Mouse (Mus musculus): Measurements from ENCODE around the gene Clstn1. TPM values are rescaled to one million over a fixed set of nuclear protein-coding genes. Genes with fewer than 3 reads are reported as not detected.

Gene Clstn1
- polyA plus RNA-seq (2012; rRNA removed) (56.5 and 58.2 TPM in 2 replicates), polyA plus RNA-seq (2014; fragmentation: Nextera tagmentation; extraction: Ambion mirVana) (51.2 and 61.1 TPM in 2 replicates)

GRCm38 (mm10) chr4:149586044-149586782 lies at the start of gene Clstn1:
TSS of gene Clstn1 (plus strand) at chr4:149586468.
- peak within 1 kb of the TSS; percentile 89 for H3K4me3 ChIP-seq (replicated peaks; ENCODE audit: low read length)
- H3K36me3 ChIP-seq (ENCODE audit: control insufficient read depth, insufficient read depth, low read length) = no peaks in the 10 kb centered on the region
- no peaks in the 10 kb centered on the region; the same call in 1 of the 2 replicates for H3K4me1 ChIP-seq (ENCODE audit: control insufficient read depth, insufficient read depth, low read length)
- no peak for TF ChIP-seq POLR2A (IDR thresholded peaks at IDR 0.05; ENCODE audit: borderline replicate concordance, extremely low read depth, insufficient read depth, insufficient read length)
- no peaks in the 10 kb centered on the region for H3K9me3 ChIP-seq (ENCODE audit: control insufficient read depth, low read length)
- WGBS = under 1% methylated on average over 48 of the region's 103 CpGs
- peak within 1 kb of the TSS; percentile 98 for H3K4me2 ChIP-seq (replicated peaks; ENCODE audit: low read depth, low read length, severe bottlenecking)
- peak within 1 kb of the TSS; percentile 33; the same call in 1 of the 2 replicates for H3K27ac ChIP-seq (replicated peaks; ENCODE audit: low read depth, low read length)
- ATAC-seq (ENCODE audit: low FRiP score, low read depth) = peak; percentile 89
- H3K9ac ChIP-seq (ENCODE audit: low read depth, low read length, severe bottlenecking) = peak within 1 kb of the TSS; percentile 87
- DNase-seq (ENCODE audit: low spot score) = peak; percentile 77
- H3K27me3 ChIP-seq (ENCODE audit: control insufficient read depth, insufficient read depth, low read length) = peaks cover 16% of the 10 kb centered on the region; the same call in 1 of the 2 replicates

GRCm38 (mm10) chr4:149539441-149539840 lies 46.8 kb upstream of the Clstn1 start:
- no peak overlapping the region for H3K4me3 ChIP-seq (replicated peaks; ENCODE audit: low read length)
- DNase-seq (ENCODE audit: low spot score) (no peak), ATAC-seq (ENCODE audit: low FRiP score, low read depth) (no peak)
- no peaks in the 10 kb centered on the region for H3K27me3 ChIP-seq (ENCODE audit: control insufficient read depth, insufficient read depth, low read length)
- peaks cover 9% of the 10 kb centered on the region; the same call in 1 of the 2 replicates for H3K36me3 ChIP-seq (ENCODE audit: control insufficient read depth, insufficient read depth, low read length)
- H3K27ac ChIP-seq (replicated peaks; ENCODE audit: low read depth, low read length) = no peak overlapping the region
- H3K4me1 ChIP-seq (ENCODE audit: control insufficient read depth, insufficient read depth, low read length) = no peaks in the 10 kb centered on the region
- no peak overlapping the region for H3K9ac ChIP-seq (ENCODE audit: low read depth, low read length, severe bottlenecking)
- no peak overlapping the region for H3K4me2 ChIP-seq (replicated peaks; ENCODE audit: low read depth, low read length, severe bottlenecking)
- 72% methylated on average over 8 of the region's 8 CpGs for WGBS
- no peaks in the 10 kb centered on the region for H3K9me3 ChIP-seq (ENCODE audit: control insufficient read depth, low read length)
- TF ChIP-seq POLR2A (IDR thresholded peaks at IDR 0.05; ENCODE audit: borderline replicate concordance, extremely low read depth, insufficient read depth, insufficient read length) = no peak

- H3K27ac ChIP-seq (replicated peaks; ENCODE audit: low read depth, low read length) = no peak overlapping the region
- peaks cover 27% of the 10 kb centered on the region for H3K36me3 ChIP-seq (ENCODE audit: control insufficient read depth, insufficient read depth, low read length)
- no peak for ATAC-seq (ENCODE audit: low FRiP score, low read depth)
- no peak overlapping the region for H3K9ac ChIP-seq (ENCODE audit: low read depth, low read length, severe bottlenecking)
- no peaks in the 10 kb centered on the region for H3K4me1 ChIP-seq (ENCODE audit: control insufficient read depth, insufficient read depth, low read length)
- no peak overlapping the region for H3K4me2 ChIP-seq (replicated peaks; ENCODE audit: low read depth, low read length, severe bottlenecking)
- H3K9me3 ChIP-seq (ENCODE audit: control insufficient read depth, low read length) = no peaks in the 10 kb centered on the region
- TF ChIP-seq POLR2A (IDR thresholded peaks at IDR 0.05; ENCODE audit: borderline replicate concordance, extremely low read depth, insufficient read depth, insufficient read length) = no peak
- no peak for DNase-seq (ENCODE audit: low spot score)
- 66% methylated on average over 5 of the region's 5 CpGs for WGBS
- H3K4me3 ChIP-seq (replicated peaks; ENCODE audit: low read length) = no peak overlapping the region
- no peaks in the 10 kb centered on the region for H3K27me3 ChIP-seq (ENCODE audit: control insufficient read depth, insufficient read depth, low read length)
Measured at GRCm38 (mm10) chr4:149541935-149542334, 44.3 kb upstream of the Clstn1 start.

- peaks cover 29% of the 10 kb centered on the region for H3K36me3 ChIP-seq (ENCODE audit: control insufficient read depth, insufficient read depth, low read length)
- no peak overlapping the region for H3K4me3 ChIP-seq (replicated peaks; ENCODE audit: low read length)
- no peak for DNase-seq (ENCODE audit: low spot score)
- ATAC-seq (ENCODE audit: low FRiP score, low read depth) = no peak
- no peak overlapping the region for H3K4me2 ChIP-seq (replicated peaks; ENCODE audit: low read depth, low read length, severe bottlenecking)
- H3K27ac ChIP-seq (replicated peaks; ENCODE audit: low read depth, low read length) = no peak overlapping the region
- no peak overlapping the region for H3K9ac ChIP-seq (ENCODE audit: low read depth, low read length, severe bottlenecking)
- H3K4me1 ChIP-seq (ENCODE audit: control insufficient read depth, insufficient read depth, low read length) = no peaks in the 10 kb centered on the region
- TF ChIP-seq POLR2A (IDR thresholded peaks at IDR 0.05; ENCODE audit: borderline replicate concordance, extremely low read depth, insufficient read depth, insufficient read length) = no peak
- 81% methylated on average over 12 of the region's 12 CpGs for WGBS
- H3K27me3 ChIP-seq (ENCODE audit: control insufficient read depth, insufficient read depth, low read length) = no peaks in the 10 kb centered on the region
- H3K9me3 ChIP-seq (ENCODE audit: control insufficient read depth, low read length) = no peaks in the 10 kb centered on the region
Measured at GRCm38 (mm10) chr4:149542431-149542830, 43.8 kb upstream of the Clstn1 start.

GRCm38 (mm10) chr4:149542927-149543553 lies 43.2 kb upstream of the Clstn1 start:
- H3K9me3 ChIP-seq (ENCODE audit: control insufficient read depth, low read length) = no peaks in the 10 kb centered on the region
- H3K4me1 ChIP-seq (ENCODE audit: control insufficient read depth, insufficient read depth, low read length) = no peaks in the 10 kb centered on the region
- TF ChIP-seq POLR2A (IDR thresholded peaks at IDR 0.05; ENCODE audit: borderline replicate concordance, extremely low read depth, insufficient read depth, insufficient read length) = no peak
- H3K4me3 ChIP-seq (replicated peaks; ENCODE audit: low read length) = no peak overlapping the region
- ATAC-seq (ENCODE audit: low FRiP score, low read depth) = no peak
- no peaks in the 10 kb centered on the region for H3K27me3 ChIP-seq (ENCODE audit: control insufficient read depth, insufficient read depth, low read length)
- WGBS = 54% methylated on average over 10 of the region's 10 CpGs
- peaks cover 34% of the 10 kb centered on the region for H3K36me3 ChIP-seq (ENCODE audit: control insufficient read depth, insufficient read depth, low read length)
- no peak overlapping the region for H3K27ac ChIP-seq (replicated peaks; ENCODE audit: low read depth, low read length)
- DNase-seq (ENCODE audit: low spot score) = peak; percentile 86
- H3K4me2 ChIP-seq (replicated peaks; ENCODE audit: low read depth, low read length, severe bottlenecking) = no peak overlapping the region
- H3K9ac ChIP-seq (ENCODE audit: low read depth, low read length, severe bottlenecking) = no peak overlapping the region

Measured in limb, embryonic 14.5 days (tissue).